Mouse (Mus musculus) heart, postnatal 10 days (tissue): ENCODE measurements around the gene Rnf19b. TPM values are rescaled to one million over a fixed set of nuclear protein-coding genes. Genes with fewer than 3 reads are reported as not detected.
A peak's percentile ranks its signal among the peaks of the same experiment; 100 is the strongest.

ENCODE experiments used
- DNase-seq, 2 experiments: peaks; one replicate each; pipeline ENCODE4 v3.0.0; 2021
- intact Hi-C: fragments of 180-260 bp; cut with DNase I; formaldehyde crosslinking; loops from one replicate; pipeline ENCODE4 v1.15.1; 2025
- total RNA-seq, 2 experiments: library from RNA; stranded (reverse); gene quantifications; 2 replicates each; pipeline ENCODE4 v1.2.3; 2021

Gene Rnf19b
- total RNA-seq, 2 experiments from 2014 or later, result 20.9 to 22.2 TPM

DNA sequence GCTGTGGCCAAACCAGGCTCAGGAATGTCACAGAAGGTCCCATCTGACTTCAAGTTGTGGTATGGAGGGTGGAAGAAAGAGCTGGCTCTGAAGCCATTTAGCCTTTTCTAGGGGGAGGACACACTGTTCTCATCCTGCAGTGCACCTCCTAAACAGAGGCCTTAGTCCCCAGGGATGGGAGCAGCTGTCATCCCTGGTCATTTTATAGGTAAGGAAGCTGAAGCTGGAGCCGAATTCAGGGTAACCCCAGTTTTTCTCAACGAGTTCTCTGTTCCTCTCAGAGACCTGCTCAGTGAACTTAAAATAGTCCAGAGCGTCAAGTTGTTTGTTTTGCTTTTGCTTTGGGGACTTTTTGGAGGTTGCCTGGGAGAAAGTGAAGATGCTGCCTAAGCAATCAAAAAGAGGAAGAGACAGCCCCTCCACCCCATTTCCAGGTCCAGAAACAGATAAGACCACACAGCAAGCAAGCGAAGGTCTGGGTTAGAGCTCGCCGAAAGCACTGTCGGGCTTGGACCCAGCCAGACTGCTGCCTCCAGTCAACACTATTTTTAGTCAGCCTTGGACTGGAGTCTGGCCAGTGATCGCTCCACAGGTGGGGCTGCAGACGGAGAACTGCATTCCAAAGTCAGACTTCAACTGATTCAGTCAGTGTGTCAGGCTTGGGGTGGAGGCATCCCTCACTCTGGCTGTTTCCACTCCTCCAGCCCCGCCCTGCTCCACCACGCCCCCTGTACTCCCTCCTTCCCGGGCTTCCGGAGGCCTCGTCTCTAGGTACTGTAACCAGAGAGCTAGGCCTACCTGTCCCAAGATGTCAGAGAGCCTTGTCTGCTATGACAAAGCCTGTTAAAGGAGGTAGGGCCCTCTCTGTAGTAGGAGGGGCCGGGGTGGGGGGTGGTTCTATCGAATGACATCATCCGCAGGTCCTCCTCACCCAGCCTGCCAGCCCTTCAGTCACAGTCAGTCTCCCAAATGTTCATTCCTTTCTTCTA, 24.8 kb upstream of the Rnf19b start:
- DNase-seq, result peak; percentile 76 to 77
- intact Hi-C loops, result no loop called here

DNA sequence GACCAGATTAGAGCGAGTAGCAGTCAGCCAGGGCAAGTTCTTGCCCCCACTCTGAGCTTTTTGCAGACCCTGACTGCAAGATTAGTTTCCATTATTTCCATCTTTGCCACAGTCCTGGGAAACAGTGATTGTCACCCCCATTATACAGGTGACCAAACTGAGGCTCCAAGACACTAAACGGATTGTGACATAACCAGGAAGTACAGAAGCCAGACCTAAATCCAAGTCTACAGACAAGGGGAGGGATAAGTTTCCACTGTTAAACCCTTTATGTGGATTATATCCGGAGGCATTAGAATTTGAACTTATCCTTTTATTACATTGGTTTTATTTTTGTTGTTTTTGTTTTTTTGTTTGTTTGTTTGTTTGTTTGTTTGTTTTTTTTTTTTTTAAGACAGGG, 23.8 kb upstream of the Rnf19b start:
- intact Hi-C loops, result no loop called here
- DNase-seq, result no peak

DNA sequence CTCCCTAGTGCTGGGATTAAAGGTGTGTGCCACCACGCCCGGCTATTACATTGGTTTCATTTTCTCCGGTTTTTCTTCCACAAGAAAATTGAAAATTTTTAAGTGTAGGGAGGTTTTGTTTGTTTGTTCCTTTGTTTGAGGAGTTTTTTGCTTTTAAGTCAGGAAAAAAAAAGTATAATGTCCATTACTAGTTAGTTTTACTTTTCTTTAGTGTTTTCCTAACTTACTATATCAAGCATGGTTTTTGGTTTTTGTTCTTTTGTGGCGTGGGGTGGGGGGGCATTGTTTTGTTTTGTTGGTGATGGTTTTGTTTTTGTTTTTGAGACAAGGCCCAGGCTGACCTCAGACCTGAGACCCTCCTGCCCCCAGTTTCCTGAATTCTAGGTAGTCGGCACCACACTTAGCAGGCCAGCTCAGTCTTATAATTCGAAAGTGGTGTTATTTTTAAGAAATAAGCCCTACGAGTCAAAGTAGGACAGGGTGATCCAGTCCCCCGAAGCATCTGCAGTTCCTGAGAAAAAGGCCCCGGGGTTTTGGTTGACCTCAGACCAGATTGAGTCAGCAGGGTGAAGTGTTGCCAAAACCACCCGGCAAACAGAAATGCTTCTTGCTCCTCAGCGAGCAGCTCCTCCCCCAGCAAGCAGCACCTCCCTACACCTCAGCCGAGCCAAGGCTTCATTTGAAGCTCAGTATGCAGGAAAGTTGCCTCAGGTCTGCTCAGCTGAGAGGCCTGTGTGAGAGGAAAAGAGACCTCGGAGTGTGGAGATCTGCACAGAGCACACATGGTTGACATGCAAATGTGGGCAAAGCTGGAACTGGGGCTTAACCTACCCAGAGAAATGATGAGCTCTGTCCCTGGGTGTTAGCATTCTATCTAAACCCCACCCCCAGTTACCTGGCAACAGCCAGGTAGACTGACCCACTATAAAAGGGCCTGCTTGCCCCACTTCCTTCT, 23.1 kb upstream of the Rnf19b start:
- intact Hi-C loops, result no loop called here
- peak; percentile 70 to 75 for DNase-seq

DNA sequence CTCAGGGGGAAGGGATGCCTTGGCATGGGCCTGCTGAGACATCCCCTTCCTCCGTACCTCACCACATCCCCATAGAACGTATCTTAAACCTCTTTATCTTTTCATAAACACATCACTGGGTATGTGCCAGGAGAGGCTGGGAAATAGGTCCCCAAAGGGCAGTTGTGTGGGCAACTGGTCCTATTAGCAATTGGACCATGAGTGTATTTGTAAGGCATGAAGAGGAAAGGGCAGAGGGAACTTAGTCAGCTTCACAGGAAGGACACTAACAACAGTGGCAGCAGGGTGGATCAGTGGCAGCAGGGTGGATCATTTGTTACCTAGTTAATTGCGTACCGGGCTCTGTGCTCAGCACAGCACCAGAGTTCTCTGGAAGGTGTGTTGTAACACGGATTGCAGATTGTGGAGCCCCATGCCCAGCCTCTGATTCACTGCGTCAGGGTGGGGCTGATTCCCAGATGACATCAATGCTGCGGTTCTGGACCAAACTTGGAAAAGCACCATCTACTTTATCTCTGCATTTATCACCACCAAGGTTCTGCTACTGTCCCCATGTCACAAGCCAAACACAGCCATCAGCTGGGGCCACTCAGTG, 22.1 kb upstream of the Rnf19b start:
- intact Hi-C loops, result no loop called here
- DNase-seq, result no peak

DNA sequence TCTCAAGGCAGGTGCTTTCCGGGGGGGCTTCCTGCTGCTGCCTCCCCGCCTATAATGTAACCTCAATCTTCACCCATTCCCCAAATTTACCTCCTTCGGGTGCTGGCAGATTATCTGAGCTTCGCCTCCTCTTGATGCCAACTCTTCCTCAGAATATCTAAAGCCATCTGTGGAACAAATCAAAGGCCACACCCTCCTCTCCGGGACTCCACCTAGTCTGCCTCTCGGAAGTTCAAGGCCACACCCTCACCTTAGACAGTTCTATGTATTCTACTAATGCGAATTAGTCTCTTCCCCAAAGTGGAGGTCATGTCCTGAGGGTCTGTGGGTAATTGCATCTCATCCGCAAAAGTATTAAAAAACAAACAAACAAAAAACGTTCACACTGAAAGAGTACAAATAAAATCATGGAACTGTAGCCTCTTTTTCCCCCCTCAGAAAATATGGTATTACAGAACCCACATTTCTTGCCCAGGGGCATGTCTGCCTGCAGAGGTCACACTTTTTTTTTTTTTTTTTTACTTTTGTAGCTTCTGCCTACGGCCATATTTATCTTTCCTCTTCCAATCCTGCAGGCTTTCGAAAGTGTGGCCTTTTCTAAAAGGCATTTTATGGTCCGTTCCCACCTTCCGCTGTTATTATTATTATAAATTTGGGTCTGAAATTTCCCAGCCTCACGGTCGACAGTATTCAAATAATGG, 10.2 kb upstream of the Rnf19b start:
- intact Hi-C loops, result no loop called here

DNA sequence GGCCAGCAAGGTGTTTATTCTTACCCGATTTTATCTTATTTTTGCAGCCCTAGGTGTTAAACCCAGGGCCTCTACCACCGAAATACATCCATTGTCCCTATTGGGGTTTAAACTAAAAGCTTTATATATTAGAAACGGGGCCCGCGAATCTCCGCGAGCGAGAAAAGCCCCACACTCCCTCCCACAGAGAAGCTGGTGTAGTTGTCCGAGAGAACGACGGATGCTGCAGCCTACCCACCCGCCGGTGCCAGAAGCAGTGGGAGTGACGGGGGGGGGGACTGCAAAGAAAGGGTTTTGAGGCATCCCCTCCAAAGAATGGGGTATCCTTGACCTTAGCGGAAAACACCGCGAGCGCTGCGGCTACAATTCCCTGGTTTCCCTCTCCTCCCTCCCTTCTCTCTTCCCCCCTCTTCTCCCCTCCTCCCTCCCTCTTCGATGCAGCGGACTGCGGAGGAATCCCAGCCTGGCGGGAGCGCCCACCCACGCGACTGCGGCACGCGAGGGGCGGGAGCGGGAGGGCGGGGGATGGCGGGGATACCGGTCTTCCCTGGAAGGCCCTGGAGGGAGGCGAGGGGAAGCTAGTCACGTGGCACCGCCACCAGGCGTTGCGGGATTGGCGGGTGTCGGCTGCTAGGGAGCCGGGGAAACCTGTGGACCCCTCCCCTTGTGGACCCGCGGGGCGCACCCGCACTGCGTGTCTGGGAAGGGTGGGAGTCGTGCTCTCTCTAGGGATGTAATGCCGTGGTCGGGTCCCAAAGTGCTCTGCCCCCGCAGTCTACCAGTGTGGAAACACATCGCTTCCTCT, 9.4 kb upstream of the Rnf19b start:
- intact Hi-C loops, result no loop called here
- DNase-seq, result peak; percentile 73 to 76

More for the DNA sequence above, 10.2 kb upstream of the Rnf19b start:
- no peak for DNase-seq

DNA sequence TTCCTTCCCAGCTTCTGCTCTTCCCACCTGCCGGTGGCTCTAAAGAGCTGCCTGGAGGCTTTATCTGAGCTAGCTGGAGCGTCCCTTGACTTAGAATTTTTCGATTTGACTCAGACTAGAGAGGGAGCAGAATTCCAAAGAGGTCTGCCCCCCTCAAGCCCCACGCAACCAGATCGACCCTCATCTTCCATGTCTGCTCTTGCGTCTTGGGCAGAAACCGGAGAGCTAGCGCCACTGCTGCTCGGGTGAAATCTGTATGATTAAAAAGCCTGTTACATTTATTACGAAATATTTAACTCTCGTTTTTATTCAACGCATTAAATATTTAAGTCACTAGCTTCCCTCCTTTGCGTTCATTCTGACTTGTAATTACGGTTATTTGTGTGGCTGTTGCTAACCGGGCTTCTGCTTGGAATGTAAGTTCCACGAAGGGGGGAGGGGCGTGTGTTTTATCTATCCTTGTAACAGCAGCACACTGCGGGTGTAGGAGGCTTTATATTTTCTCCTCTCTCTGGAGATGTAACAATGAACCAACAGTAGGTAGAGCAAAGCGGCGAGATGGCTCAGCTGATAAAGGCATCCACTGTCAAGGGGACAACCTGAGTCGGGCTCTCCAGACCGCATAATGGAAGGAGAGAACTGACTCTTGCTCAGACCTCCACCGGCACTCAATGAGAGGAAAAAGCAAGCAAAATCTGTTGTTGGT, 8.6 kb upstream of the Rnf19b start:
- intact Hi-C loops, result no loop called here
- no peak for DNase-seq

DNA sequence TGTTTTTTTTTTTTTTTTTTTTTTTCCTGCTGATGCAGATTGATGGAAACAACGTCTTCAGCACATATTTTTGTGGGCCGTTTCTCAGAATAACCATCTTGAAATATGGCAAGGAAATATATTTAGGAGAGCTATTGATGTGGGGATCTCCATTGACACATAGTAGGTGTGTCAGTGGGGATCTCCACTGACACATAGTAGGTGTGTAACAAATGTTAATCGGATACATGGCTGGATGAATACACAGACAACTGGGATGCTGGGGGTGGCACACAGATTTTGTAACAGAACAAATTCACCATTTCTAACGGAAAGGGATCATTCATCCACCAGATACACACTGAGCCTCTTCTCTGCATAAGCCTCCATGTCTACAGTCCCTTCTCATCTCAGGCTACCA, 7.7 kb upstream of the Rnf19b start:
- intact Hi-C loops, result no loop called here
- no peak for DNase-seq

DNA sequence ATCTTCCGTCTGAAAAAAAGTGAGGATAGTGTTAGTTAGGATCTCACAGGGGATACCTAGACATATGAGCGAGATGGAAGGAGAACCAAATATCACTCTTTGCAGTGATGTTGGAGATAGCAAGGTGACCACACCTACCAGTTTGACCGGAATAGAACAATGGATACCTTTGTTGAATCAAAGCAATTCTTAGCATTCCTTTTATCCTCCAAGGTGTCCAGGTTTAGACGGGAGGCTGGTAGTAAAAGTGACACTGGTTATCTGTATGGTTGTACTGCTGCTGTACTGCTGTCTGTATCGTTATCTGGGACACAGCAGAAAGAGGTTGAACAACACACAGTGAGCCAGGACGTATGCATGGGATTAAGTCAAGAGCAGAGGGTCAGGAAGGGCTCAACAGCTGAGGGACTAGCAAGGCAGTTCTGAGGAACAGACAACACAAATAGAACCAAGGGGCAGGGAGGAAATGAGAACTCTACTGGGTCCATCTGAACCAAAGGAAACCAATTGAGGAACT, 7.1 kb upstream of the Rnf19b start:
- intact Hi-C loops, result no loop called here
- DNase-seq, result no peak

DNA sequence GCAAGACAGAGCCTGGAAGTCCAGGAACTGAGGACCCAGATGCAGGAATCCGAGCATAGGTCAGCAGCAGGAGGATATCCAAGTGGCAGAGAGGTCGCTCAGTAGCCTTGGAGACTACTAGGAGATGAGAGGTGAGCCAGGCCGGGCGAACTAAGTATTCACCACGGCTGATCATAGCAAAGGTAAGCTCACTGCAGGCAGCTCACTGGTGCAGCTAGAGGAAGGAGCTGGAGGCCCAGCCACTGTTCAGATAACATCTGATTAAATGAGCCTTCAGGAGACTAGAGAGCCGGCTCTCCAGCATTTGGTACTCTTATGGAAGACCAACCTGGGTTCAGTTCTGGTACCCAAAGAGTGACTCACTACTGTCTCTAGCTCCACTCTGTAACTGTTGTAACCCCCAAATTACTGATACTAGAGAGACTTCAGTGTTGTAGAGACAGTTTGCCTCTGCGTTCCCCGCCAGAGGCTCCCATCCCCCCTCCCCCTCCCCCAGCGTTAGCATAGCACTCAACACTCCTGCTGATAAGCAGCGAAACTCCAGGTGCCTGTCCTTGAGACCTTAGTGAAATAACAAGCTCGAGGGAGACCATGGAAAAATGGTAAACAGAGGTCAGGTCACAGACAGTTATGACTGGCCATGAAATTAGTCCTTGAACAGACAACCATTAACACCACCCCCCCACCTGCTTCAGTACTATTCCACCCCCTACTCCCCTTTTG, 6.4 kb upstream of the Rnf19b start:
- intact Hi-C loops, result no loop called here
- DNase-seq, result no peak

DNA sequence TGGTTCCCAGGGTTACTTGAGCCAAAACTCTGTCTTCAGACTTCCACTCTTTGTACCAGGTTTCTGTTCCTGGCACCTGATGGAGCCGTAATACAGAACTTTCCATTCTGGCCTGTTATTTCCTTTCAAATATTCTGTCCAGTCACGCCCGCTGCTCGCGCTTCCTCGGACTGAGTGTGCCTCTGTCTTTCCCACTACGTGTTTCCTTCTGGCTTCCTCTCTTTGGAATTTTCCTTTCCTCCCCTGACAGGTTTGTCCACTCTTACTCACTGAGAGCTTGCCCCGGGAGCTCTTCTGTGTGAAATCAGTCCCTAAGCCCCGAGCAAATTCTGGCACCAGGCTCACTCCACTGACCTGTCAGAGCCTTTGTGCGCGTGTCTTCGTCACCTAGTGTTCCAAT, 3.3 kb upstream of the Rnf19b start:
- DNase-seq, result no peak
- intact Hi-C loops, result loop anchor here (5.0 kb wide), 2 partner anchors 37 to 62 kb away; partner anchors contain the start of gene Ak2

DNA sequence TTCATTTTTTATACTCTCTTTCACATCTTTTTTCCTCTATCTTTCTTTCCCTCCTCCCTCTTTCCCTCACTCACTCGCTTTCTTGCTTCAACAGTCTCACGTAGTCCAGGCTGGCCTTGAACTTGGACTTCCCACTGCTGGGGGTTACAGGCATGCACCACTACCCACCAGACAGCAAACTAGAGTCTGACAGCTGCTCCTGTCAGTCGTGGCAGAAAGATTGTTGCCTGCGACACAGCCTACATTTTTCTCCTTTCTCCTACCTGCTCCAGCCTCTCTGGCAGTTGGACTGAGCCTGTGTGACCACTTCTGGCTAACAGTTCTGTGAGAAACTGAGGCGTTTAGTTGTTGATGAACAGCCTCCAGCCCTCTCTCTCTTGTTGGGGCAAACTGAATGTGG, 2.5 kb upstream of the Rnf19b start:
- no peak for DNase-seq
- intact Hi-C loops, result loop anchor here (5.0 kb wide), 2 partner anchors 38 to 63 kb away; partner anchors contain the start of gene Ak2

DNA sequence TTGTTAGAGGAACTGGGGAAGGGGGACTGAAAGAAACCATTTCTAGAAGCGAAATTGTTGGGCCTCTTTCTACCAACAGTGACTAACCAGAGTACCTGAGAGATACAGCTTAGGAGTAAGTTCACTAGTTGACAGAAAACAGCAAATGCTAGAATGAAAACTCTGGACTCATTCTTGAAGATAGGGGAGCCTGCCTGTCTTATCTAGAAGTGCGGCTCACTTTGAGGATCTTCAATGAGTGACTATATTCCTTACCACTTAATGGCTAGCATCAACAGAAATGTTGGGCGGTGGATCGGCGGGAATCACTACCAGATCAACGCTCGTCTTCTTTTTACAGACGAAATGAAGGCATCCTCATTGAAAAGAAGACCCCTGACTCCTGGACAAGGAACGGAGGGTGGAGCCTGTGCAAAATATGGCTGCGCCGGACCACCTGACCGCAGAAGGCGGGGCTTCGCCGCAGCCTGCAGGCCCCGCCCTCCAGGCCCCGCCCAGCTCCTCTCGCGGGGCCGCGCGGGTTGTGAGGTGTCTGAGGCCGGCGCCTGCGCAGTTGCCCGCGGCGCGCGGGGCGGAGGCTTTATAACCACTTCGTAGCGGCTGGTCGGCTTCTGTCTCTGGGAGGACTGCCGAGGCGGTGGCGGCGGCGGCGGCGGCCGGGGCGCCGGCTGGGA, 401 bp upstream of the Rnf19b start:
- intact Hi-C loops, result loop anchor here (2.0 to 5.0 kb wide), 3 partner anchors 25 to 65 kb away; partner anchors contain the start of gene Ak2

DNA sequence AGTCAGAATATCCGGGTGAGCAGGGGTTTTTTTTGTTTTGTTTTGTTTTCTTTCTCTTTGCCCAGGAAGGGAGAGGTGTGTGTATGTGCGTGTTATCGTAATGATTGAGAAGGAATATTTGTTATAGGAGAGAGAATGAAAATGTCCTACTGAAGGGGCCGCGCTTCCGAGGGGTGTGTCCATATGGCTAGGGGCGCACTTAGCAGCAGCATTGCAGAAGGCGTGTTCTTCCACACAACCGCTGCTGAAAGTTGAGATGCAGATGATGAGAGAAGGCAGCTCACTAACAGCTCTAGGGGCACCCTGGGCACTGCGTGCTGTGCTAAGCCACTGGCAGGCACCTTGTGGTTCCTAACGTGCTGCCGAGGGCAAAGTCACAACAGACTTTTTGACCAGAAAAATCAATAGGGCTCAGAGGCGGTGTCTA, 1.1 kb downstream of the Rnf19b start:
- DNase-seq, result peak in 1 of 2 experiments; percentile 42
- intact Hi-C loops, result loop anchor here (2.0 to 5.0 kb wide), 3 partner anchors 24 to 67 kb away; partner anchors contain the start of gene Ak2

More for the DNA sequence above, 401 bp upstream of the Rnf19b start:
- DNase-seq, result peak; percentile 97

DNA sequence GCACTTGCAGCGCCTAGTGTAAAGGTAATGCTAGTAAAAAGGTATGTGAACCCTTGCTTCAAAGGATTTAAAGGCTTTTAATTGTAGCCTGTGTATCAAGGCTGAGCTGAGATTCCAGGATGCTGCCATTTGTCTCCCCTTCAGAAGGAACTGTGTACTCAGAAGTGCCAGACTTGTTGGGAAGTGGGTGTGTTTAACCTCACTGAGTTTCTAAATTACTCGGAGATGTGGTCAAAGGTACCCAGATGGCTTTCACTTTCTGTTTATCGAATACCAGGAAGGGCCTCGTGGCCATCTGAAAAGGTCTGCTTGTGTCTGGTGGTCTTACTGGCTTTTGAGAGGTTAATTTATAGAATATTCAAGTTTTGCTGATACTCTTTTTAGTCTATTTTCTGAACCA, 1.9 kb downstream of the Rnf19b start:
- no peak for DNase-seq
- intact Hi-C loops, result loop anchor here (2.0 to 5.0 kb wide), 3 partner anchors 23 to 68 kb away; partner anchors contain the start of gene Ak2

DNA sequence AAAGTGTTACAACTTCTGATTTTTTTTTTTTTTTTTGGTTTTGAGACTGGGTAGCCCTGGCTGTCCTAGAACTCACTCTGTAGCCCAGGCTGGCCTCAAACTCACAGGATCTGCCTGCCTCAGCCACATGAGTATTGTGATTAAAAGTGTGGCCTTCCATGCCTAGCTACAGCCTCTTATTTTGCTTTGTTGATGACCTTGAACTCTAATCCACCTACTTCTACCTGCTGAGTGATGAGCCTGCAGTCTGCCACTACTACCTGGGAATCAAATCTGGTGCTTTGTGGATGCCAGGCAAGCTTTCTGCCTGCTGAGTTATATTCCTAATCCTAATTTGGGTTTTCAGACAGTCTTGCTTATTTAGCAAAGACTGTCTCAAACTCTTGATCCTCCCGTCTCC, 3.4 kb downstream of the Rnf19b start:
- intact Hi-C loops, result no loop called here
- DNase-seq, result no peak
